Comparison of ENCODE assay signal across 15 mouse cellular contexts in the genomic region with DNA sequence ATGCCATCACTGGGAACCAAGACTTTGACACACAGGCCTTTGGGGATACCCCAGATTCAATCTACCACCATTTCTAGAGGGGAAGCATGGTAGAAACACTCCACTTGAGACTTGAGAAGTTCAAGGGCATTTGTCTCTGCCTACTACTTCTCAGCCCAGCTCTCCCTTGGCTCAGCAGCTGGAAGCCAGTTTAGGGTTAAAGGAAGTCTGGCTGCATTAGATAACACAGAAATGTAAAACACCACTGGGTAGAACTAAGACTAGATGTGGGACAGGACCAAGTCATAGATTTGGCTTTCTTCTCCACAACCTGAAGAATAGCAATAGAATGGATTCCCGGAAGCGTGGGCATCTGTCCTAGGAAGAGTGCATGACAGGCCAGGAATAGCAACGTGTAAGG.
"Had no signal": no experiment of that assay in that cellular context is flagged by ENCODE, and none has a peak within 500 bp of the region (broad histone marks: within the 10 kb centered on the region; RNA-seq: fewer than 3 reads in every experiment).

No protein-coding gene starts in this region.

- H3K27me3 ChIP-seq: liver, embryonic 15.5 days; midbrain, embryonic 12.5 days; midbrain, embryonic 15.5 days; neural tube, embryonic 12.5 days; stomach, embryonic 15.5 days had no signal

- H3K36me3 ChIP-seq: liver, embryonic 15.5 days; midbrain, embryonic 10.5 days; midbrain, embryonic 12.5 days; midbrain, embryonic 15.5 days; neural tube, embryonic 12.5 days; stomach, embryonic 15.5 days had no signal

- DNase-seq: lung, adult 18-20 months; lung, embryonic 14.5 days; lung, postnatal 10 days; lung, postnatal 4 days; right cerebral cortex, postnatal 14 days; thymus, adult 2 months; thymus, postnatal 25 days; thymus, postnatal 4 days had no signal

- H3K4me3 ChIP-seq: liver, embryonic 15.5 days; midbrain, embryonic 10.5 days; midbrain, embryonic 12.5 days; midbrain, embryonic 15.5 days; neural tube, embryonic 12.5 days; stomach, embryonic 15.5 days had no signal

- H3K4me1 ChIP-seq: liver, embryonic 15.5 days; midbrain, embryonic 10.5 days; midbrain, embryonic 12.5 days; midbrain, embryonic 15.5 days; neural tube, embryonic 12.5 days; stomach, embryonic 15.5 days had no signal

- H3K27ac ChIP-seq: liver, embryonic 15.5 days; midbrain, embryonic 10.5 days; midbrain, embryonic 12.5 days; midbrain, embryonic 15.5 days; neural tube, embryonic 12.5 days; stomach, embryonic 15.5 days; stomach, postnatal 0 days had no signal

- H3K4me2 ChIP-seq: liver, embryonic 15.5 days; lung, embryonic 14.5 days; midbrain, embryonic 12.5 days; midbrain, embryonic 15.5 days; neural tube, embryonic 12.5 days; stomach, embryonic 15.5 days had no signal

- H3K9me3 ChIP-seq: liver, embryonic 15.5 days; midbrain, embryonic 10.5 days; midbrain, embryonic 12.5 days; midbrain, embryonic 15.5 days; neural tube, embryonic 12.5 days; stomach, embryonic 15.5 days had no signal

- ATAC-seq: midbrain, embryonic 15.5 days had no signal

- H3K9ac ChIP-seq: liver, embryonic 15.5 days; lung, embryonic 14.5 days; midbrain, embryonic 12.5 days; midbrain, embryonic 15.5 days; neural tube, embryonic 12.5 days; stomach, embryonic 15.5 days had no signal
